Mouse (Mus musculus): Measurements from ENCODE around the gene Smim17. TPM values are rescaled to one million over a fixed set of nuclear protein-coding genes. Genes with fewer than 3 reads are reported as not detected.

Gene Smim17
- polyA plus RNA-seq, 1 experiment from 2014 or later: 0.41 TPM

DNA sequence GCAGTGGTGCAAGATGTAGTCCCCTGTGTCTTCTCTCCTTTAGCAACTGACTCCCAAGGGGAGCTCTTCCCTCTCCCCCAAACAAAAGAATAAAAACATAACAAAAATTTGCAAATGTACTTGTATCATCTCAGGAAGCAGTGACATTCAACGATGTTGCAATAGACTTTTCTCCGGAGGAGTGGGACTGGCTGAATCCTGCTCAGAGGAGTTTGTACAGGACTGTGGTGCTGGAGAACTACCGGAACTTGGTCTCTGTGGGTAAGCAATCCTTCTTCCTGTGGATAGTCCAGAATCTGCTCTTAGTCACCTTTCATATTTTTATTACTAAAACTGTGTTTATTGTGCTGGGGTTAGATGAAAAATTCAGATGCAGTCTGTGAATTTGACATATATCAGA is 25.5 kb upstream of the Smim17 start:
- no peak for ATAC-seq (ENCODE audit: low FRiP score, low read depth)
- Histone ChIP-seq H3K9ac (no peak overlapping the region), H3K4me1 (no peaks in the 10 kb centered on the region), H3K36me3 (peaks cover 9% of the 10 kb centered on the region; the same call in 1 of the 2 replicates), H3K27ac (no peak overlapping the region), H3K27me3 (no peaks in the 10 kb centered on the region), H3K4me3 (no peak overlapping the region), H3K4me2 (replicated peaks) (no peak overlapping the region), H3K9me3 (no peaks in the 10 kb centered on the region)
- 91% methylated on average over 3 of the region's 3 CpGs for WGBS

DNA sequence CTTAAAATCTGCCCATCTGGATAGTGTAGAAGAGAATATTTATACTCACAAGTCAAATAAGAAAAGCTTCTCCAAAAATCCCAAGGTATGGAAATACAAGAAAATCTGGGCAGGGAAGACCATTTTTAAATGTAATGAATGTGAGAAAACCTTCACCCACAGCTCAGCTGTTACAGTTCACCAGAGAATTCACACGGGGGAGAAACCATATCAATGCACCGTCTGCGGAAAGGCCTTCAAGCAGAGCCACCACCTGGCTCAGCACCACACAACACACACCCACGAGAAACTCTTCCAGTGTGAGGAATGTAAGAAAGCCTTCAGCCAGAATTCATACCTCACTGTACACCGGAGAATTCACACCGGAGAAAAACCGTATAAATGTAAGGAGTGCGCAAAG is 20.1 kb upstream of the Smim17 start:
- no peak overlapping the region for H3K4me3 ChIP-seq
- H3K9ac ChIP-seq: no peak overlapping the region
- no peaks in the 10 kb centered on the region for H3K27me3 ChIP-seq
- H3K36me3 ChIP-seq: 0 out of 2 replicates have a peak, but pooled peaks cover 9% of the 10 kb centered on the region
- no peaks in the 10 kb centered on the region for H3K9me3 ChIP-seq
- 85% methylated on average over 8 of the region's 8 CpGs for WGBS
- ATAC-seq (ENCODE audit: low FRiP score, low read depth): no peak
- no peak overlapping the region for H3K27ac ChIP-seq
- H3K4me2 ChIP-seq (replicated peaks): no peak overlapping the region
- peaks cover 7% of the 10 kb centered on the region for H3K4me1 ChIP-seq

DNA sequence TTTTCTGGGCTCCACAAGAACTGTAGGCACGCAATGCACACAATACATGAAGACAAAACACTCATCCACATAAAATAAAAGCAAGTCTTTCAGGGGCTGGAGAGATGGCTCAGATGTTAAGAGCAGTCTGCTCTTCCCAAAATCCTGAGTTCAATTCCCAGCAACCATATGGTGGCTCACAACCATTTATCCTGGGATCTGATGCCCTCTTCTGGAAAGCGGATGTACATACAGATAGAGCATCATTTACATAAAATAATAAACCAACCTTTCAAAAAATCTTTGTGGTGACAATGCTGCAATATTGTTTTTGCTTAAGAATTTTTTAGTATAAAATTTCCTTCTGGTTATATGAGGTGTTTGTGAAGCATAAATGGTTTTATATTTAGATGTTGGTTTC is 17.1 kb upstream of the Smim17 start:
- Histone ChIP-seq H3K9me3 (no peaks in the 10 kb centered on the region), H3K27ac (no peak overlapping the region), H3K36me3 (peaks cover 3% of the 10 kb centered on the region; the same call in 1 of the 2 replicates), H3K4me1 (peaks cover 18% of the 10 kb centered on the region), H3K27me3 (no peaks in the 10 kb centered on the region), H3K4me2 (replicated peaks) (no peak overlapping the region), H3K9ac (no peak overlapping the region), H3K4me3 (no peak overlapping the region)
- 80% methylated on average over 2 of the region's 2 CpGs for WGBS
- no peak for ATAC-seq (ENCODE audit: low FRiP score, low read depth)

DNA sequence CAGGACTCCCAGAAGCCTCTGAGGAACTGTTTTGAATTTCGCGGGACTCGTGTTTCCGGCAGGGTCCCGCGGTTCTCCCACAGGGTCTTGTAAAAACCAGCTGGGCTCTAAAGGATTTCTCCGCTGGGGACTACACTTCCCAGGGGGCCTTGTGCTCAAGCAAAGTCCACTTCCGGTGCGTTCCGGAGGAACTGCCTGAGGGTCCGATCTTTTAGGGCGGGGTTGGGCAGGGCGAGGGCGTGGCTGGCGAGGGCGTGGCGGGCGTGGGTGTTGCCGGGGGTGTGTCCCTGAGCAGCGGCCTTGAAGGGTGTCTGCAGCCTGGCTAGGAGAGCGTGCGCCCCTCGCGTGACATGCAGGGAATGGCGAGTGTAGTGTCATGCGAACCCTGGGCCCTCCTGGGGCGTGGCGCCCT is 15.5 kb upstream of the Smim17 start, which contains the start of gene Zfp28:
Gene Zfp28, plus strand, starts transcription at position 252 of the 412 bp plus-strand sequence.
- peak within 1 kb of the TSS; percentile 73 for H3K9ac ChIP-seq
- H3K9me3 ChIP-seq: no peaks in the 10 kb centered on the region
- H3K4me3 ChIP-seq: peak within 1 kb of the TSS; percentile 70
- peaks cover 18% of the 10 kb centered on the region for H3K4me1 ChIP-seq
- 0 out of 2 replicates have a peak within 1 kb of the TSS, but pooled peaks have one; percentile 10 for H3K27ac ChIP-seq
- ATAC-seq (ENCODE audit: low FRiP score, low read depth): peak; percentile 97
- WGBS: 0% methylated on average over 28 of the region's 28 CpGs
- H3K36me3 ChIP-seq: peaks cover 14% of the 10 kb centered on the region; the same call in 1 of the 2 replicates
- H3K27me3 ChIP-seq: no peaks in the 10 kb centered on the region
- peak within 1 kb of the TSS; percentile 85 for H3K4me2 ChIP-seq (replicated peaks)

DNA sequence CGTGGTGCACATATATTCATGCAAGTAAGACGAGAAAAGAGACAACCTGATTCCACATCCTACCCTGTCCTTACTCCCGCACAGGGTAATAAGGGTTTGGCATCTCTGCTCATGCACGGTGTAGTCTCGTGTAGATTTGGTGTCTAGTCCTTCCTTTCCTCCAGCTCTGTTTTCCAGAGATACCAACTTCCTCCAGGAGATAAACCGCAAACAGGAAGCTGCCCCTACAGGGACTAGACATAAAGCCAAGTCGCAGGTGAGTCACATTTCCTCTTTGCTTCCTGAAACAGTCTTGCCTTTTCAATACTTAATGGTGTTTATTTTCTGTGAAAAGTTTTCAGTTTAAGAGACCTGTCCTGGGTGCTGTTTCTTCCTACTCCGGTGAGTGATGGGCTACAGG is 14.5 kb upstream of the Smim17 start:
- H3K4me3 ChIP-seq: peak overlapping the region; percentile 70
- H3K27ac ChIP-seq: no peak overlapping the region
- ATAC-seq (ENCODE audit: low FRiP score, low read depth): no peak

DNA sequence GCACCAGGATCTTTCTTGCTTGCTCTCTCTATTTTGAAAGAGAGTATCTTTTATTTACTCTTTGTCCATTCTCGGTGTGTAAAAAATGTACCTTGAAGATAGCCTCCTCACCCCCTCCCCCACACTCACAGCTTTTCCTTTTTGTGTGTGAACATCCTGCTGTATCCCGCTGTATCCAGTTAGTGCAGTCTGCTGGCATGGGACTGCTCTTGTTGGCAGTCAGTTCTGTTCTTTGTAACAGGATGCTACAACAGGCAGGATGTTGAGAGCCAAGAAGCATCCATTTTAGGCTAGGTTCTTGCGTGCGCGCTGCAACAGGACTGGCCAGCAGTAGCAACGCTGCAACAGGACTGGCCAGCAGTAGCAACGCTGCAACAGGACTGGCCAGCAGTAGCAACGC is 11.5 kb upstream of the Smim17 start:
- no peak overlapping the region for H3K27ac ChIP-seq
- WGBS: 94% methylated on average over 8 of the region's 8 CpGs

More for the DNA sequence above, 14.5 kb upstream of the Smim17 start:
- H3K9me3 ChIP-seq: no peaks in the 10 kb centered on the region
- peaks cover 14% of the 10 kb centered on the region; the same call in 1 of the 2 replicates for H3K36me3 ChIP-seq
- H3K4me2 ChIP-seq (replicated peaks): peak overlapping the region; percentile 85
- 71% methylated on average over 8 of the region's 8 CpGs for WGBS
- no peaks in the 10 kb centered on the region for H3K27me3 ChIP-seq
- peak overlapping the region; percentile 73; the same call in 1 of the 2 replicates for H3K9ac ChIP-seq
- peaks cover 18% of the 10 kb centered on the region for H3K4me1 ChIP-seq

DNA sequence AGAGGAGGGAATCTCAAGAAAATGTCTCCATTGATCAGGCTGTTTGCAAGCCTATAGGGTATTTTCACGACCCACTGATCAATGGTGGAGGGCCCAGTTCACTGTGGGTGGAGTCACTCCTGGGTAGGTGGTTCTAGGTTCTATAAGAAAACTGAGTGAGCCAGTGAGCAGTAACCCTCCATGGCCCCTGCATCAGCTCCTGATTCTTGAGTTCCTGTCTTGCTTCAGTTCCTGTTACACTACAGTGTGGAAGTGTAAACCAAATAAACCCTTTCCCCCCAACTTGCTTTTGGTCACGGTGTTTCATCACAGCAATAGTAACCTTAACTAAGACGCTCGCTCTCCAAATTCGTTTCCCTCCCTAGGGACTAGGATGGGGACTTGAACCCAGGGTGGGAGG is 9.5 kb upstream of the Smim17 start:
- H3K27ac ChIP-seq: no peak overlapping the region
- 85% methylated on average over 5 of the region's 5 CpGs for WGBS
- H3K36me3 ChIP-seq: peaks cover 57% of the 10 kb centered on the region
- no peaks in the 10 kb centered on the region for H3K9me3 ChIP-seq
- H3K27me3 ChIP-seq: no peaks in the 10 kb centered on the region
- no peak overlapping the region for H3K9ac ChIP-seq
- no peak for ATAC-seq (ENCODE audit: low FRiP score, low read depth)
- H3K4me1 ChIP-seq: peaks cover 6% of the 10 kb centered on the region
- no peak overlapping the region for H3K4me3 ChIP-seq
- no peak overlapping the region for H3K4me2 ChIP-seq (replicated peaks)

More for the DNA sequence above, 11.5 kb upstream of the Smim17 start:
- H3K36me3 ChIP-seq: peaks cover 37% of the 10 kb centered on the region
- H3K4me1 ChIP-seq: peaks cover 18% of the 10 kb centered on the region
- no peaks in the 10 kb centered on the region for H3K9me3 ChIP-seq
- ATAC-seq (ENCODE audit: low FRiP score, low read depth): no peak
- H3K27me3 ChIP-seq: no peaks in the 10 kb centered on the region
- no peak overlapping the region for H3K4me3 ChIP-seq
- H3K4me2 ChIP-seq (replicated peaks): no peak overlapping the region
- H3K9ac ChIP-seq: no peak overlapping the region

DNA sequence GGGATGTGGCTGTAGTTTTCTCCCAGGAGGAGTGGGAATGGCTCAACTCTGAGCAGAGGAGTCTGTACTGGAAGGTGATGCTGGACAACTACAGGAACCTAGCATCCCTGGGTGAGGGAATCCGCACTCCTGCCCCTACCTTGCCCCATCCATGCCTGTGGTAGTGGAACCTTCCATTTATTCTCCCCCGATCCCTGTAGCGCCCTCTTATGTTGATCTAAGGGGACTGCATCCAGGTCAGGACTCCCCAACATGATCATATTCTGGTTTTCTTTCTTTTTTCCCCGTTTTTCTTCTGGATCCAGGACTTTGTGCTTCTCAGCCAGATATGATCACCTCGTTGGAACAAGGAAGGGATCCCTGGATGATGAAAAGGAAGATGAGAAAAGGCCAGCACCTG is 9.1 kb upstream of the Smim17 start:
- no peak for ATAC-seq (ENCODE audit: low FRiP score, low read depth)
- Histone ChIP-seq H3K27ac (no peak overlapping the region), H3K4me3 (no peak overlapping the region), H3K4me1 (peaks cover under 1% of the 10 kb centered on the region; the same call in 1 of the 2 replicates), H3K27me3 (no peaks in the 10 kb centered on the region), H3K36me3 (peaks cover 62% of the 10 kb centered on the region), H3K4me2 (replicated peaks) (no peak overlapping the region), H3K9ac (no peak overlapping the region), H3K9me3 (no peaks in the 10 kb centered on the region)
- 75% methylated on average over 5 of the region's 5 CpGs for WGBS

DNA sequence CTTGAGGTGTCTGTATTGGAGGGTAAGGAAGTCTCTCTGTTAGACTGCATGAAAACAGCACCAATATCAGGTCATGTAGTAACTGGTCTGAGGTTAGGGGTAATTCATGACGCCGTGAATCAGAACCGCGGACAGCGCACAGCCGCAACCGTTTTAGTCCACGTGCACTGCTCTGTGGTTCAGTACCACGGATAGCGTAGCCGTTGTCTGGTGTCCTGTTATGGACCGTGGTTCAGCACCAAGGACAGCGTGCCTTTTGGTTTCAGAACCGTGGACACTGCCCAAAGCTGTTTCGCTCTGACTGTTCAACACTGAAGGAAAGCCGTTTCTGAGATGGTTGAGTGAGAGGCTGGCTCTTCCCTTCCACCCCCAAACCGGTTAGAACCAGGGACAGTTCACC is 11.5 kb downstream of the Smim17 start, which contains the start of gene Gm20715:
Gene Gm20715, plus strand, starts transcription at position 235 of the 400 bp plus-strand sequence.
- Histone ChIP-seq H3K36me3 (no peaks in the 10 kb centered on the region), H3K27ac (no peak within 1 kb of the TSS), H3K27me3 (0 out of 2 replicates have a peak, but pooled peaks cover 3% of the 10 kb centered on the region), H3K4me2 (replicated peaks) (no peak within 1 kb of the TSS), H3K9me3 (no peaks in the 10 kb centered on the region), H3K4me1 (no peaks in the 10 kb centered on the region), H3K4me3 (no peak within 1 kb of the TSS), H3K9ac (no peak within 1 kb of the TSS)
- 1% methylated on average over 17 of the region's 17 CpGs for WGBS
- ATAC-seq (ENCODE audit: low FRiP score, low read depth): peak; percentile 97

DNA sequence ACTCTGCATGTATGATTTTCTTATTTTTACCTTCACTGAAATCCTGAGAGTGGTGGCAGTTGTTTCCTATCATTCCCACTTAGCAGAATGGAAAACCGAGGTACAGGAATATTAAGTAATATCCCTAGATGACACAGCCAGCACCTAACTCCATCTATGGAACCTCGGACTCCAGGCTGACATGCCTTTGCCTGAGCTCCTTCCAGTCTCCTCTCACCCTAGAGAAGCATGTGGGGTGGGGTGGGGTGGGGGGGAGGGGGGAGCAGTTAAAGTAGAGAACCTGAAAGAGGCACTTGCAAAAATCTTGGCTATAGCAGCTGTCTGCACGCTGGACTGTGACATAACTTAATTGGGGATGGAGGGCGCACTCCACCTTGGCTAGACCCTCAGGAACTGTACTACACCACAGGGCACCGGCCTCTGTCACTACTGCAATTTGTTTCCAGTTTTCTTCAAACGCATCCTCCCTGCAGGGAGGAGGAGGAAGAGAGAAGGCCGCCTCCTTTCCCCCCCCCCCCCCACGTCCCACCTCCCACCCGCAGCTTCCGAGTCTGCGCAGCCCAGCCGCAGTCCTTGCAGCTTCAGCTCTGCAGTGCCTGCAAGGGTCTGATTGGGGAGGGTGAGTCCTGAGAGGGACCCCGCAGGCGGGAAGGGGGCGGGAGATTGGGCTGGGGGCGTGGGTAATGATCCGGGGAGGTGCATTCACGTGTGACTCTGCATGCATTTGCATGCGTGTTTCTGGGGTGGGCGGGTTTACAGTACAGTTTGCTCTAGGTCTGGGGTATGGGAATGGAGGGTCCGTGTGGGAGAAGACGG is 16.3 kb downstream of the Smim17 start:
- Histone ChIP-seq H3K36me3 (no peaks in the 10 kb centered on the region), H3K27ac (no peak overlapping the region), H3K4me2 (replicated peaks) (no peak overlapping the region), H3K9me3 (no peaks in the 10 kb centered on the region), H3K27me3 (0 out of 2 replicates have a peak, but pooled peaks cover 7% of the 10 kb centered on the region), H3K4me3 (no peak overlapping the region), H3K4me1 (no peaks in the 10 kb centered on the region), H3K9ac (no peak overlapping the region)
- ATAC-seq (ENCODE audit: low FRiP score, low read depth): no peak
- WGBS: 11% methylated on average over 20 of the region's 22 CpGs

DNA sequence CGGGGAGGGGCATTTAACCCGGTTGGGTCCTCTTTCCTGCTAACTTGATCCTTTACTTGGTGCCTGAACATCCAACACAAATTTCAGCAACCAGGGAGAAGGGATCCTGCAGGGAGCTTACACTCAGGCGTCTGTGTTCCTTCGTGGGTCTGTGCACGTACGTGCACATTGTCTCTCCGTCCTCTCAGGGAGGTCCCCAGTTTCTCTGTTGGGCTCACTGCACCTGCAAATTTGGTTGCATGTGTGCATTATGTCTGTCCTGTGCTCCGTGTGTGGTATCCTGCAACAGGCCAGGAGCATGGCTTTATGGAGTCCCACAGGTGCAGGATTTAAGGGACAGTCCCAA is 16.9 kb downstream of the Smim17 start:
- Histone ChIP-seq H3K4me3 (no peak overlapping the region), H3K9ac (no peak overlapping the region), H3K9me3 (no peaks in the 10 kb centered on the region), H3K27ac (no peak overlapping the region), H3K27me3 (0 out of 2 replicates have a peak, but pooled peaks cover 7% of the 10 kb centered on the region), H3K4me1 (no peaks in the 10 kb centered on the region), H3K4me2 (replicated peaks) (no peak overlapping the region), H3K36me3 (no peaks in the 10 kb centered on the region)
- WGBS: 20% methylated on average over 8 of the region's 8 CpGs
- no peak for ATAC-seq (ENCODE audit: low FRiP score, low read depth)

DNA sequence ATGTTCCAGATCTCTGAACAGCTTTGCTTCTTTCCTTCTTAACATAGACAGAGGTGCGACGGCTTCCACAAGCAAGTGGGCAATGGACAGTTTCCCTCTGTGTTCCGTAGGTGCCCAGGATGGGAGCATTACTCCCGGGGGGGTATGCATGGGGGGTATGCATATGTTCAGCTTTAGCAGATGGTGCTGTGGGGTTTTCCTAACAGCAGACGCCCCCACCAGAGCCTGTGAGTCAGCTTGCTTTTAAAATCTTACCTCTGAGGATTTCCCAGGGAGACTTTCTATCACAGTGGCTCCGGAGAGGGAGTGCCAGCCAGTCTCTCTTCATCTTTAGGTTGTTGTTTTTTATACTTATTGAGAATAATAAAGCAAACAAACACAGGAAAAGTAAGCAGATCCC is 21.4 kb downstream of the Smim17 start:
- no peak for ATAC-seq (ENCODE audit: low FRiP score, low read depth)
- Histone ChIP-seq H3K36me3 (no peaks in the 10 kb centered on the region), H3K9ac (no peak overlapping the region), H3K27me3 (0 out of 2 replicates have a peak, but pooled peaks cover 4% of the 10 kb centered on the region), H3K4me3 (no peak overlapping the region), H3K9me3 (no peaks in the 10 kb centered on the region), H3K27ac (no peak overlapping the region), H3K4me1 (no peaks in the 10 kb centered on the region), H3K4me2 (replicated peaks) (no peak overlapping the region)
- 77% methylated on average over 6 of the region's 6 CpGs for WGBS

Measured in limb, embryonic 13.5 days (tissue).